Mouse (Mus musculus): Measurements from ENCODE around the gene Wnt2. TPM values are rescaled to one million over a fixed set of nuclear protein-coding genes. Genes with fewer than 3 reads are reported as not detected.

Wnt2 gene
- polyA plus RNA-seq, 2 experiments = 4.3 to 6.8 TPM

- Histone ChIP-seq H3K27ac (replicated peaks; ENCODE audit: low read depth, low read length) (no peak overlapping the region), H3K4me3 (replicated peaks; ENCODE audit: low read length) (no peak overlapping the region), H3K27me3 (ENCODE audit: control insufficient read depth, insufficient read depth, low read length) (no peaks in the 10 kb centered on the region), H3K4me1 (ENCODE audit: control insufficient read depth, insufficient read depth, low read length) (no peaks in the 10 kb centered on the region), H3K9ac (ENCODE audit: low read depth, low read length, severe bottlenecking) (no peak overlapping the region), H3K4me2 (replicated peaks; ENCODE audit: low read depth, low read length, severe bottlenecking) (no peak overlapping the region), H3K9me3 (ENCODE audit: control insufficient read depth, low read length) (no peaks in the 10 kb centered on the region), H3K36me3 (ENCODE audit: control insufficient read depth, insufficient read depth, low read length) (no peaks in the 10 kb centered on the region)
- 73% methylated on average over 1 of the region's 1 CpGs for WGBS
- ATAC-seq (ENCODE audit: low FRiP score, low read depth) = no peak
- no peak for DNase-seq (ENCODE audit: low spot score)
- no peak for TF ChIP-seq POLR2A (IDR thresholded peaks at IDR 0.05; ENCODE audit: borderline replicate concordance, extremely low read depth, insufficient read depth, insufficient read length)
Observed at GRCm38 (mm10) chr6:17968467-17969144, 61.8 kb downstream of the Wnt2 start.

GRCm38 (mm10) chr6:17963455-17963854, 66.9 kb downstream of the Wnt2 start:
- Histone ChIP-seq H3K9me3 (ENCODE audit: control insufficient read depth, low read length) (no peaks in the 10 kb centered on the region), H3K27me3 (ENCODE audit: control insufficient read depth, insufficient read depth, low read length) (no peaks in the 10 kb centered on the region), H3K4me2 (replicated peaks; ENCODE audit: low read depth, low read length, severe bottlenecking) (no peak overlapping the region), H3K36me3 (ENCODE audit: control insufficient read depth, insufficient read depth, low read length) (no peaks in the 10 kb centered on the region), H3K27ac (replicated peaks; ENCODE audit: low read depth, low read length) (no peak overlapping the region), H3K9ac (ENCODE audit: low read depth, low read length, severe bottlenecking) (no peak overlapping the region), H3K4me1 (ENCODE audit: control insufficient read depth, insufficient read depth, low read length) (no peaks in the 10 kb centered on the region), H3K4me3 (replicated peaks; ENCODE audit: low read length) (no peak overlapping the region)
- no peak for DNase-seq (ENCODE audit: low spot score)
- ATAC-seq (ENCODE audit: low FRiP score, low read depth) = no peak
- no peak for TF ChIP-seq POLR2A (IDR thresholded peaks at IDR 0.05; ENCODE audit: borderline replicate concordance, extremely low read depth, insufficient read depth, insufficient read length)
- 91% methylated on average over 3 of the region's 3 CpGs for WGBS

DNA sequence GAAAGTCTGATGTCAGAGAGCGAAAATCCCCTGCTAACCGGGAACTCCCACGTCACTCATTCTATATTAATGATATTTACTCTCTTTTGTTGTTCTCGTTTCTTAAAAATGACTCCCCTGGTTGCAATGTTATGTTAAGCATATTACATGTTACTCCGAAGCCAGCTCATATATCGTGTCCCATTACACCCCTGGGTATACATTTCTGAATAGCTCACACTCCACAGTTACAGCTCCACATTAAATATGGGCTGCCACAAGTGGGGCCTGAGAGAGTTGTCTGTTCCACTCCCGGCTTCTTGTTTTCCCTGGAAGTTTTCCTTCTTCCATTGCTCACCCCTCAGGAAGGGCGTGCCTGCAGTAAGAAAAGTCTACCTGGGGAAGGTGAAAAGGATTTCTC, 78.6 kb downstream of the Wnt2 start:
- no peaks in the 10 kb centered on the region for H3K9me3 ChIP-seq (ENCODE audit: control insufficient read depth, low read length)
- H3K9ac ChIP-seq (ENCODE audit: low read depth, low read length, severe bottlenecking) = no peak overlapping the region
- no peaks in the 10 kb centered on the region for H3K36me3 ChIP-seq (ENCODE audit: control insufficient read depth, insufficient read depth, low read length)
- H3K27ac ChIP-seq (replicated peaks; ENCODE audit: low read depth, low read length) = no peak overlapping the region
- DNase-seq (ENCODE audit: low spot score) (no peak), ATAC-seq (ENCODE audit: low FRiP score, low read depth) (no peak)
- H3K4me1 ChIP-seq (ENCODE audit: control insufficient read depth, insufficient read depth, low read length) = no peaks in the 10 kb centered on the region
- 68% methylated on average over 8 of the region's 8 CpGs for WGBS
- no peak overlapping the region for H3K4me2 ChIP-seq (replicated peaks; ENCODE audit: low read depth, low read length, severe bottlenecking)
- no peak overlapping the region for H3K4me3 ChIP-seq (replicated peaks; ENCODE audit: low read length)
- no peak for TF ChIP-seq POLR2A (IDR thresholded peaks at IDR 0.05; ENCODE audit: borderline replicate concordance, extremely low read depth, insufficient read depth, insufficient read length)
- H3K27me3 ChIP-seq (ENCODE audit: control insufficient read depth, insufficient read depth, low read length) = no peaks in the 10 kb centered on the region

DNA sequence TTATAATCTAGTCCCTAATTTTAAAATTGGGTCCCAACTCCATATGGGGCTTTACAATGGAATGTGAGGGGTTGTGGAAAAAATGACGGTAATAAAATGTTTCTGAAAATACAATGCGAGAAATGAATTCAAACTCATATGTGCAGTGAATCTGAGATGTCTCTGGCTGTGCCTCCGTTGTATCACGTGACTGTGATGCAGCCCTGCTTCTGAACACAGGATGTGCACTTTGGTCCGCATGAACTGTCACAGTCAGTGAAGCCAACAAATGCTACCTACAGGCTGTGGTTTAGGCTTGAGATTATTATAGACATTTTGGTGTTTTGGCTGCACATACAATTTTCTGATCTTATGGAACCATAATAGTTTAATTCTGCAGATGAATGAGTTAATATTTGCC, 81.3 kb downstream of the Wnt2 start:
- WGBS = 77% methylated on average over 5 of the region's 5 CpGs
- ATAC-seq (ENCODE audit: low FRiP score, low read depth) (no peak), DNase-seq (ENCODE audit: low spot score) (no peak)
- H3K4me3 ChIP-seq (replicated peaks; ENCODE audit: low read length) = no peak overlapping the region
- no peaks in the 10 kb centered on the region for H3K27me3 ChIP-seq (ENCODE audit: control insufficient read depth, insufficient read depth, low read length)
- H3K27ac ChIP-seq (replicated peaks; ENCODE audit: low read depth, low read length) = no peak overlapping the region
- H3K9me3 ChIP-seq (ENCODE audit: control insufficient read depth, low read length) = no peaks in the 10 kb centered on the region
- H3K4me1 ChIP-seq (ENCODE audit: control insufficient read depth, insufficient read depth, low read length) = no peaks in the 10 kb centered on the region
- no peak overlapping the region for H3K4me2 ChIP-seq (replicated peaks; ENCODE audit: low read depth, low read length, severe bottlenecking)
- TF ChIP-seq POLR2A (IDR thresholded peaks at IDR 0.05; ENCODE audit: borderline replicate concordance, extremely low read depth, insufficient read depth, insufficient read length) = no peak
- H3K9ac ChIP-seq (ENCODE audit: low read depth, low read length, severe bottlenecking) = no peak overlapping the region
- H3K36me3 ChIP-seq (ENCODE audit: control insufficient read depth, insufficient read depth, low read length) = no peaks in the 10 kb centered on the region

DNA sequence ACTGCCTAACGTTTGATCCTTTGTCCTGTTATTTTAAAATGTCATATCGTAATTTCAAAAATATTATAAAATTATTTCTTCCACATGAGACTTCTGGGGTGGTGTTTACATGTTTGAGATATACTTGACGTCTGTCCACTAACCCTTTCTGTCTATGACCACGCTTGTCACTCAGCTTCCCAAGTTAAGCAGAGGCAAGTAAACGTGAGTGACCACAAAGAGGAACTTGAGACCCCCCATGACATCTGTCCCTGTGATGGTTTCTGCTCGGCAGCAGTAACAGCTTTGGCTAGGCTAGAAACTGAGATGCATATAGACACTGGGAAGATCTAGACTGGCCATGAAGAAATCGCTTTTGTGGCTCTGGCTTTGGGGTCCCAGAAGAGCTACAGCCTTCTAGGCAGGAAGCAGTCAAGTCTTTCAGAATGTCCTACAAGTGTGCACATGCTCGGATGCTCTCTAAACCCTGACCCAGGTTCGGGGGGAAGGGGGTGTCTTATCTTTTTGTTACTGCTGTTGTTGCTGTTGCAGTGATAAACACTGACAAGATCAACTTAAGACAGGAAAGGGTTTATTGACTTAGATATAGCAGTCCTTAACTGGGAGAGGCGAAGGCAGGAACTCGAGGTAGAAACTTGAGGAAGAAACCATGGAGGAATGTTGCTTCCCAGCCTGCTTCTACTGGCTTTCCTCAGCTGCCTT, 83.1 kb downstream of the Wnt2 start:
- DNase-seq (ENCODE audit: low spot score) = no peak
- no peak for ATAC-seq (ENCODE audit: low FRiP score, low read depth)
- Histone ChIP-seq H3K9ac (ENCODE audit: low read depth, low read length, severe bottlenecking) (no peak overlapping the region), H3K27me3 (ENCODE audit: control insufficient read depth, insufficient read depth, low read length) (no peaks in the 10 kb centered on the region), H3K9me3 (ENCODE audit: control insufficient read depth, low read length) (no peaks in the 10 kb centered on the region), H3K4me3 (replicated peaks; ENCODE audit: low read length) (no peak overlapping the region), H3K27ac (replicated peaks; ENCODE audit: low read depth, low read length) (no peak overlapping the region), H3K4me1 (ENCODE audit: control insufficient read depth, insufficient read depth, low read length) (no peaks in the 10 kb centered on the region), H3K36me3 (ENCODE audit: control insufficient read depth, insufficient read depth, low read length) (peaks cover 4% of the 10 kb centered on the region; the same call in 1 of the 2 replicates), H3K4me2 (replicated peaks; ENCODE audit: low read depth, low read length, severe bottlenecking) (no peak overlapping the region)
- WGBS = 73% methylated on average over 11 of the region's 11 CpGs
- TF ChIP-seq POLR2A (IDR thresholded peaks at IDR 0.05; ENCODE audit: borderline replicate concordance, extremely low read depth, insufficient read depth, insufficient read length) = no peak

Data from limb, embryonic 14.5 days (tissue).